Mouse (Mus musculus) G1E (cell line): Measurements from ENCODE around the gene Qtrt1.

Experiments used
- CTCF ChIP-seq: IDR thresholded peaks from 2 replicates; pipeline ENCODE4 v1.5.1; 2012; ENCODE audit warnings: low read depth, low read length, inconsistent platforms, mixed read lengths
- TAL1 ChIP-seq: conservative IDR thresholded peaks from 2 replicates; pipeline ENCODE4 v1.6.1; 2012; ENCODE audit warnings: low read depth, low read length, inconsistent platforms, mixed read lengths

GRCm38 (mm10) chr9:21432066-21432465 is 20.4 kb downstream of the Qtrt1 start:
- TF ChIP-seq CTCF (no peak), TAL1 (no peak)
